Mouse (Mus musculus) limb, embryonic 13.5 days (tissue): ENCODE measurements around the gene Gpr39. TPM values are rescaled to one million over a fixed set of nuclear protein-coding genes. Genes with fewer than 3 reads are reported as not detected.

ENCODE experiments used
- ATAC-seq: fragments of 200-750 bp; cut with Nextera tagmentation; 2 replicates; pipeline ENCODE4 v1.8.0; 2017; ENCODE audit warnings: low read depth, moderate number of reproducible peaks, moderate TSS enrichment; ENCODE audit not compliant: low FRiP score
- H3K27ac ChIP-seq: fragments of 300-500 bp; sonication (generic); 2 replicates; pipeline ENCODE4 v1.5.1; 2015; ENCODE audit warnings: inconsistent platforms, mild to moderate bottlenecking, moderate library complexity
- H3K27me3 ChIP-seq: fragments of 300-500 bp; sonication (generic); 2 replicates; pipeline ENCODE4 v1.6.1; 2015; ENCODE audit warnings: mild to moderate bottlenecking, inconsistent platforms
- H3K36me3 ChIP-seq: fragments of 300-500 bp; sonication (generic); 2 replicates; pipeline ENCODE4 v1.6.1; 2015; ENCODE audit warnings: inconsistent platforms, mild to moderate bottlenecking, moderate library complexity
- H3K4me1 ChIP-seq: fragments of 300-500 bp; sonication (generic); 2 replicates; pipeline ENCODE4 v1.6.1; 2015; ENCODE audit warnings: inconsistent platforms
- H3K4me2 ChIP-seq: fragments of 300-500 bp; sonication (generic); replicated peaks from 2 replicates; pipeline ENCODE4 v1.6.1; 2015; ENCODE audit warnings: inconsistent platforms, mild to moderate bottlenecking, moderate library complexity
- H3K4me3 ChIP-seq: fragments of 300-500 bp; sonication (generic); 2 replicates; pipeline ENCODE4 v1.5.1; 2015; ENCODE audit warnings: moderate library complexity, mild to moderate bottlenecking, inconsistent platforms
- H3K9ac ChIP-seq: fragments of 300-500 bp; sonication (generic); 2 replicates; pipeline ENCODE4 v1.6.1; 2015; ENCODE audit warnings: mild to moderate bottlenecking, inconsistent platforms
- H3K9me3 ChIP-seq: fragments of 300-500 bp; sonication (generic); 2 replicates; pipeline ENCODE4 v1.6.1; 2016; ENCODE audit warnings: inconsistent platforms
- WGBS: fragments of 180-500 bp; shearing (Covaris S2); methylation state at CpG from one replicate; pipeline ENCODE4 v1.1.7; 2015; 5-methylcytosine and 5-hydroxymethylcytosine counted together
- polyA plus RNA-seq: library from polyadenylated mRNA; unstranded; fragments of >200 nt; fragmentation: Nextera tagmentation; extraction: Ambion mirVana; gene quantifications from 2 replicates; pipeline ENCODE4 v1.2.1, GENCODE M21; 2015

Gpr39 gene
- polyA plus RNA-seq, 1 experiment from 2014 or later = not detected

DNA sequence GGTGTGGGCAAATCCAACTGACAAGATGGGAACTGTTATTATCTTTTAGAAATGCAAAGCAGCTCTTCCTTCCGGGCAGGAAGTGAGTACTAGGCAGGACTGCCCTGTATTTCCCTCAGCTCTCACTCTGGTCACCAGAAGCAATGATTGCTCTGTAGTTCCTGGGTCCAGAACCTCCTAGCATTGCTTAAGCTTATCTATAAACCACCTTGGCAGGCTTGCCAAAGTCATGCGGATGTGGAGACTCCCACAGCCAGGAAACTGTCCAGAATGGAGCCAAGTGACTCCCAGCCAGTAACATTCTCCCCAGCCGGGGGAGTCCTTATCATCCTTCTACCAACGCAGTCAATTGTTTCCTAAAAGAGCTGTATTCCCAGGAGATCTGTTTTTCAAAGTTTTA lies 13.7 kb upstream of the Gpr39 start:
- ATAC-seq = no peak
- Histone ChIP-seq H3K27me3 (no peaks in the 10 kb centered on the region), H3K36me3 (no peaks in the 10 kb centered on the region), H3K9ac (no peak overlapping the region), H3K9me3 (no peaks in the 10 kb centered on the region), H3K27ac (no peak overlapping the region), H3K4me2 (no peak overlapping the region), H3K4me3 (no peak overlapping the region), H3K4me1 (no peaks in the 10 kb centered on the region)
- WGBS = 80% methylated on average over 4 of the region's 4 CpGs

DNA sequence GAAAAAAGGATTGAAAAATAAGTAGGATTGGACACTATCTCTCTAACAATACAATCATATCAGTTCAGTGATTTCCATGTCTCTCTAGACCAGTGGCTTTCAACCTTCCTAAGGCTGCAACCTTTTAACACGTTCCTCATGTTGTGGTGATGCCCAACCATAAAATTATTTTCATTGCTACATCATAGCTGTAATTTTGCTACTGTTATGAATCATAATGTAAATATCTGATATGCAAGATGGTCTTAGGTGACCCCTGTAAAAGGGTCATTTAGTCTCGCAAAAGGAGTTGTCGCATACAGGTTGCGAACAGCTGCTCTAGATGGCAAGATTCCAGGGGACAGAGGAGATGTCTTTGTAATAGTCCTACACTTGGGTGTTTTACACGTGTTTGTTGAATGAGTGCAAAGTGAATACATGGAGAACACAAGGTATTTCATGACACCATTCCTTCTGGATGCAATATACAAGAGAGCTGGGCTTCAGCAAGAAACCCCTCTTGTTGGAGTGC lies 11.6 kb upstream of the Gpr39 start:
- no peak for ATAC-seq
- no peak overlapping the region for H3K9ac ChIP-seq
- no peaks in the 10 kb centered on the region for H3K9me3 ChIP-seq
- H3K36me3 ChIP-seq = no peaks in the 10 kb centered on the region
- H3K4me2 ChIP-seq = no peak overlapping the region
- no peak overlapping the region for H3K4me3 ChIP-seq
- WGBS = 72% methylated on average over 5 of the region's 5 CpGs
- H3K27ac ChIP-seq = no peak overlapping the region
- no peaks in the 10 kb centered on the region for H3K27me3 ChIP-seq
- no peaks in the 10 kb centered on the region for H3K4me1 ChIP-seq

DNA sequence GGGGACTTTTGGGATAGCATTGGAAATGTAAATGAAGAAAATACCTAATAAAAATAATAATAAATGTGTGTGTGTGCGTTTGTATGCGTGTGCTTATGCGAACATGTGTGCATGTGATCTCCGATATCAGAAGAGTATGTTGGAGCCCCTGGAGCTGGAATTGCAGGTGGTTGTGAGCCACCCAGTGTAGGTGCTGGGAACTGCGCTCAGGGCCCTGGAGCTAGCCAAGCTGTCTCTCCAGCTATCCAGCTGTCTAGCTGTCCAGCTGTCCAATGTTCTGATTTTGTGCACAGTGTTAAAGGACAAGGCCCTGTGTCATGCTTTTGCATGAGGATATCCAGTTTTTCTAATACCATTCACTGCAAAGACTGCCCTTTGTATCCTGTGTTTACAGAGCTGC lies 7.8 kb upstream of the Gpr39 start:
- no peaks in the 10 kb centered on the region for H3K4me1 ChIP-seq
- H3K27ac ChIP-seq = no peak overlapping the region
- no peaks in the 10 kb centered on the region for H3K36me3 ChIP-seq
- H3K4me2 ChIP-seq = no peak overlapping the region
- H3K9me3 ChIP-seq = no peaks in the 10 kb centered on the region
- ATAC-seq = no peak
- H3K9ac ChIP-seq = no peak overlapping the region
- H3K4me3 ChIP-seq = no peak overlapping the region
- no peaks in the 10 kb centered on the region for H3K27me3 ChIP-seq
- 81% methylated on average over 5 of the region's 5 CpGs for WGBS

DNA sequence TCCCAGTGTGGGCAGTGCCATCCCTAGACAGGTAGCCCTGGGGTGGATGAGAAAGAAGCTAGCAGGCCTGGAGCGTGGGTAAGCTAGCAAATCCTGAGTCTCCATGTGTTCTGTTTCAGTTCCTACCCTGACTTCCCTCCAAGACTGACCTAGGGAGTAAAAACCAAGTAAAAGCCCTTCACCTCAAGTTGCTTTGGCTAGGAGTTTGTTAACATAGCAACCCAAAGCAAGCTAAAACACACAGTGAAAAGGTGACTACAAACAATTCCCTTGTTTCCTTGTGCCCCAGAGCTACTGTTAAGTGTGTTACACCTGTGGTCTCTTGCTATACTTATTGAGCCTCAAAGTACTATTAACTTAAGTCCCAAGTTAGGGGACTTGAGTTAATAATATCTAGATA lies 1.6 kb upstream of the Gpr39 start:
- no peak for ATAC-seq
- Histone ChIP-seq H3K27ac (no peak overlapping the region), H3K4me2 (no peak overlapping the region), H3K4me1 (peaks cover 24% of the 10 kb centered on the region), H3K36me3 (no peaks in the 10 kb centered on the region), H3K27me3 (peaks cover 8% of the 10 kb centered on the region; the same call in 1 of the 2 replicates), H3K4me3 (no peak overlapping the region), H3K9me3 (no peaks in the 10 kb centered on the region), H3K9ac (no peak overlapping the region)
- WGBS = 72% methylated on average over 1 of the region's 1 CpGs

DNA sequence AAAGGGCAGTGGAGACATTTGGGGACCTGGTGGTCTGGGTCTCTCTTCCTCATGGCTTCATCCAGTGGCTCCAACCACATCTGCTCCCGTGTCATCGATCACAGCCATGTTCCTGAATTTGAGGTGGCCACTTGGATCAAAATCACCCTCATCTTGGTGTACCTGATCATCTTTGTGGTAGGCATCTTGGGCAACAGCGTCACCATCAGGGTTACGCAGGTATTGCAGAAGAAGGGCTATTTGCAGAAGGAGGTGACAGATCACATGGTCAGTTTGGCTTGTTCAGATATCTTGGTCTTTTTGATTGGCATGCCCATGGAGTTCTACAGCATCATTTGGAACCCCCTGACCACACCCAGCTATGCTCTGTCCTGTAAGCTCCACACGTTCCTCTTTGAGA lies 491 bp downstream of the Gpr39 start:
- no peak for ATAC-seq
- Histone ChIP-seq H3K4me3 (no peak overlapping the region), H3K27me3 (peaks cover 10% of the 10 kb centered on the region; the same call in 1 of the 2 replicates), H3K9ac (no peak overlapping the region), H3K4me2 (no peak overlapping the region), H3K36me3 (no peaks in the 10 kb centered on the region), H3K9me3 (no peaks in the 10 kb centered on the region), H3K27ac (no peak overlapping the region), H3K4me1 (peaks cover 24% of the 10 kb centered on the region)
- 87% methylated on average over 5 of the region's 5 CpGs for WGBS

DNA sequence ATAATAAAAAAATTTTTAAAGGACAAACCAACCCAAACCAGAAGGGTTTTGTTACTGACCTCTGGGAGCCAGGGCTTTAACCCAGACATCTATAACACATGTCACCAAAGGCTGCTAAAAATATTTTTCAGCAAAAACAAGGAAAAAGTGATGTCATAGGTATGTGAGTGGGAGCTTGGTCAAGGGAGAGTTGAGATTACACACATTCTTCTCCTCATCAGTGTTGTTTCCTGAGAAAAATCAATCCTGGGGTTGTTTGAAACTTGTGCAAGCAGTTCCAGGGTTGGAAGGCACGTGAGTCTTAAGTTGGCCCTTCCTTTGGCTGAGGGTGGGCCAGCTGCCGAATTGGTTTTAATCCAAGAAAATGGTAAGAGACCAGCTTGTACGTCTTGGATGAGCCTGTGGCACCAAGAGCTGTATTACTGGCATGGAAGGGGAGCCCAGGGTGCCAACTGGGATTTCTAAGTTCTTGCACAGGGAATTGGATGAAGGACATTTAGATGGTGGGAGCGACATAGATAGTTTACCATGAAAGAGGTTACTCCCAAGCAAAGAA lies 2.8 kb downstream of the Gpr39 start:
- Histone ChIP-seq H3K4me2 (no peak overlapping the region), H3K27me3 (peaks cover 10% of the 10 kb centered on the region; the same call in 1 of the 2 replicates), H3K27ac (no peak overlapping the region), H3K36me3 (no peaks in the 10 kb centered on the region), H3K4me1 (peaks cover 24% of the 10 kb centered on the region), H3K9ac (no peak overlapping the region), H3K9me3 (no peaks in the 10 kb centered on the region), H3K4me3 (no peak overlapping the region)
- 82% methylated on average over 4 of the region's 4 CpGs for WGBS
- no peak for ATAC-seq

DNA sequence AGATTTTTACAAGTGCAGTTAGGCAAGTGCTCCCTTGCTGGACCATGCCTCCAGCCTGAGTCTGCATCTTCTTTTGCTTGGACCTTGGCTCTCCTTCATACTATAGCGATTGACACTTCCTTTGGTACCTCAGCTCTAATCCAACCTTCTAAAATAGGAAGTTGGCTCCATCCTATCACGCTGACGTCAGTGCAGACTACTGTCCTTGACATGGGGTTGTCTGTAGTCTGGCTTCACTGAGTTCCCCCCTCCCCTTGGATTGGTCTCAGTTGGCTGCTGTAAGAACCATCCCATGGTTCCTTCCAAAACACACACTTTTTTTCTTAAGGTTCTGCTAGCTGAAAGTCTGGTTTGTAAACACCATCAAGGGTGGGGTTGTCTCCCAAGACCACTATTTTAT lies 7.6 kb downstream of the Gpr39 start:
- Histone ChIP-seq H3K27ac (no peak overlapping the region), H3K36me3 (no peaks in the 10 kb centered on the region), H3K4me1 (peaks cover 16% of the 10 kb centered on the region), H3K4me2 (no peak overlapping the region), H3K9ac (no peak overlapping the region), H3K27me3 (0 out of 2 replicates have a peak, but pooled peaks cover 4% of the 10 kb centered on the region), H3K9me3 (no peaks in the 10 kb centered on the region), H3K4me3 (no peak overlapping the region)
- ATAC-seq = no peak
- WGBS = 80% methylated on average over 3 of the region's 3 CpGs

DNA sequence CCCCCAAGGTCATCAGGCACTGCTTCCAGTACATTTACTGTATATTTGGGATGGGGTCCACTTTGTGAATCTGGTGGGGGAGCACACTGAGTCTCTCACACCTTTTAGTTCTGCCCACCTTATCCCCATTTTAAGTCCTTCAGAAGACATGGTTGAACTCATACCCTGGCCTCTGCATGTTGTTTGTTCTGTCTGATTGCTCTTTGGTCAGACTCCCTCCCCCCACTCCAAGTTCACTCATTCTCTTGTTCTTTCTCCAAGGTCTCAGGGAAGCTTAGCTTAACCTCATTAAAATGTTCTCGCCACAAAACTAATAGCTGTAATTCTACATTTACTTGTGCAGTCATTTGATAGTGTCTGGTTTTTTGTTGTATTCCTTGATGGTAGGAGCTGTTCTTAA lies 8.5 kb downstream of the Gpr39 start:
- no peak for ATAC-seq

DNA sequence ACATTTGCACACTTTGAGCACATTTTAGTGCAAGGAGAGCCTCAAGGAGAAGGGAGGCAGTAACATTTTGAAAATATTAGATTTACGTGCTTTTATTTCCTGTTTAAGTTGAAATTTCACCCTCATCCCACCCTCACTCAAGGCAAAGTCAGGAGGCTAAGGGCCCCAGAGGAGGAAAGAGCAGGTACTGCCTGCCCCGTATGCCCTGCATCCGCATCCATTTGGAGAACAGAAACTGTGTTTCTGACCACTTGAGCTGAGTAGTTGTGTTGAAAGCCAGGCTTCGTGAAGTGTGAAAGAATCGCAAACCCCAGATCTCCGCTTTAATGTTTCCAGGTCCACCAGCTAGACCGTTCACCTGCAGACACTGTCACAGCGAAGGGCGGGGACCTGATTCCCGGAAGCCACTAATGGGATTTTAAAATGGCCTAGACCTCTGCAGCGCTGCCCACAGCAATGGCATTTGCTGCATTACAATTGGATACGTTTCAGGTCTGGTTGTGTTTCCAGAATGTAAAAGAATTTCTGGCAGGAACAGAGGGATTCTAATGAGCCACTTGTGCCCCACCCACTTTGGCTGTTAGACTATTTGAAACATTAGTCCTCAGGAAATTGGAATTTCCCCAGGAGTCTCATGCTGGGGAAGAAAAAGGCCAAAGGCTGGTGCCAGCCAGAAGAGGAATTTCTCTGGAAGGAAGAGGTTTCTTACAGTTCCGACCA lies 11.1 kb downstream of the Gpr39 start:
- Histone ChIP-seq H3K4me1 (peaks cover 16% of the 10 kb centered on the region), H3K4me3 (no peak overlapping the region), H3K27me3 (no peaks in the 10 kb centered on the region), H3K36me3 (no peaks in the 10 kb centered on the region), H3K4me2 (peak overlapping the region; percentile 38), H3K9me3 (no peaks in the 10 kb centered on the region), H3K27ac (no peak overlapping the region), H3K9ac (no peak overlapping the region)
- ATAC-seq = no peak; the same call in 1 of the 2 replicates
- WGBS = 40% methylated on average over 13 of the region's 13 CpGs

More for the DNA sequence above, 8.5 kb downstream of the Gpr39 start:
- H3K4me1 ChIP-seq = peaks cover 16% of the 10 kb centered on the region
- no peak overlapping the region for H3K4me3 ChIP-seq
- H3K9ac ChIP-seq = no peak overlapping the region
- H3K36me3 ChIP-seq = no peaks in the 10 kb centered on the region
- H3K27me3 ChIP-seq = 0 out of 2 replicates have a peak, but pooled peaks cover under 1% of the 10 kb centered on the region
- no peak overlapping the region for H3K4me2 ChIP-seq
- H3K9me3 ChIP-seq = no peaks in the 10 kb centered on the region
- H3K27ac ChIP-seq = no peak overlapping the region
- WGBS = 48% methylated on average over 1 of the region's 1 CpGs

DNA sequence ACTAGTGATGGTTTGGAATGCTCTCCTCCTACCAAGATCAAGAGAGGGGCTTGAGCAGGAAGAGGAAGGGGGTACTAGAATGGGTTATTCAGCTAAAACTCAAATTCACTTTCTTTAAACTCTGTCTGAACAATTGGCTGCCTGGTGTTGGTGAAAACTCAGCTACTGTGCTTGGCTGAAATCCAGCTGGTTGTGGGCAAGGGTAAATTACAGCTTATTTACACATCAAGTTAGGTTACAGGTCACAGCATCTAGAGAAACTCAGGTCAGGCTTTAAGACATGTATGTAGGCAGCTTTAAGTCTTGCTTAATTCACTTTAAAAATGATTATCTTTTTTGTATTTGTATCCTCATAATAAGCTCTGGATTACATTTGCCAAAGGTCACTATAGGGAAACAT lies 16.7 kb downstream of the Gpr39 start:
- Histone ChIP-seq H3K9ac (no peak overlapping the region), H3K9me3 (no peaks in the 10 kb centered on the region), H3K27me3 (no peaks in the 10 kb centered on the region), H3K36me3 (no peaks in the 10 kb centered on the region), H3K27ac (no peak overlapping the region), H3K4me3 (no peak overlapping the region), H3K4me1 (peaks cover under 1% of the 10 kb centered on the region), H3K4me2 (no peak overlapping the region)
- no peak for ATAC-seq

DNA sequence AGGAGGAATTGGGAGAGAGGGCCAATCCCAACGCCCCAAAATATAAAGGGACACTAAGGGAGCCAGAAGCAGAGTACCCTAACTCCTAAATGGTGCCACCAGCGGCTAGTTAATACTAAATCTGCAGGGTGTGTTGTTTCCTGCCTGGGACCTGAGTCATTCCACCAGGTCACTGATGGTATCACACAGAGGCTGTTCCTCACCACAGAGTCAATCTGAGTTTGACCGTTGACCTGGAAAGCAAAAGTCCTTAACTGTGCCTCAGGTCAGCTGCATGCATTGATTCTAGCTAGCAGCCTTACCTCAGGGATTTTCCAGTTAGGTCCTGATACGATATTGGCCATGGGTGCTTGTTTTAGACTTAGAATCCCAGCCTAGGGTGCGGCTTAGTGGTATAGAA lies 17.5 kb downstream of the Gpr39 start:
- H3K36me3 ChIP-seq = no peaks in the 10 kb centered on the region
- no peak overlapping the region for H3K4me2 ChIP-seq
- no peak for ATAC-seq
- H3K27me3 ChIP-seq = no peaks in the 10 kb centered on the region
- no peak overlapping the region for H3K4me3 ChIP-seq
- 80% methylated on average over 5 of the region's 5 CpGs for WGBS
- no peak overlapping the region for H3K27ac ChIP-seq
- H3K9ac ChIP-seq = no peak overlapping the region
- no peaks in the 10 kb centered on the region for H3K9me3 ChIP-seq
- no peaks in the 10 kb centered on the region for H3K4me1 ChIP-seq

DNA sequence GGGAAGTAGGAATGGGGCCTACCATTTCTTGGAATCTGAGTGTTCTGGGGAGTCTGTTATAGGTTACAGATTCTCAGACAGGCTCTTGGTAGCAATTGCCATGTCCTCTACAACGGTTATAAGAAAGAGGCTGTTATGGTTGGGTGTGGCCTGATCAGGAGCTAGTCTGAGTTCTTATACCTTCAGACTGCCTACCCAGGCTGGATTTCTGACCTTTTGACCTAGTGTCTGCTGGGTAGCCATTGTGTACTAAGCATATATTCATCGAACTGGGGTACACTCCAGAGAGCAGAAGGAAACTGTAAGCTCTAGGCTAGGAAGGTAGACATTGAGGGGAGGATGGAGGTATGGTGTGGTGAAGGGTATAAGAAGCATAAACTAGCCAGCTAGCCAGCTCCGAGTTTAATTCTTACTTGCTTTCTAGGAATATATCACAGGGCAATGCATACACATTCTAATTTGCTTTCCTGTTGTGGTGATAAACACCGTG lies 24.4 kb downstream of the Gpr39 start:
- 83% methylated on average over 4 of the region's 4 CpGs for WGBS
- H3K4me3 ChIP-seq = no peak overlapping the region
- no peaks in the 10 kb centered on the region for H3K4me1 ChIP-seq
- H3K9me3 ChIP-seq = no peaks in the 10 kb centered on the region
- no peak for ATAC-seq
- no peak overlapping the region for H3K27ac ChIP-seq
- H3K27me3 ChIP-seq = no peaks in the 10 kb centered on the region
- no peaks in the 10 kb centered on the region for H3K36me3 ChIP-seq
- no peak overlapping the region for H3K9ac ChIP-seq
- no peak overlapping the region for H3K4me2 ChIP-seq
